Mouse (Mus musculus) MEL (cell line): ENCODE measurements around the gene Dpp4. TPM values are rescaled to one million over a fixed set of nuclear protein-coding genes. Genes with fewer than 3 reads are reported as not detected.

Source experiments
- DNase-seq: peaks from one replicate; pipeline ENCODE4 v3.0.0; 2011; ENCODE audit warnings: low read depth, low spot score
- H3K27ac ChIP-seq: 2 replicates; pipeline ENCODE4 v1.5.1; 2012; ENCODE audit warnings: low read depth, mild to moderate bottlenecking, control low read depth, low read length, moderate library complexity; ENCODE audit not compliant: control insufficient read depth
- H3K27me3 ChIP-seq, 2 experiments: fragments of 150-350 bp in 1 of 2; sonication (generic) in 1 of 2; 2 replicates each; pipeline ENCODE4 v1.6.1; 2012; ENCODE audit warnings: low read length in 2 of 2, mild to moderate bottlenecking in 2 of 2, improper control_type of control experiment in 1 of 2, moderate library complexity in 1 of 2; ENCODE audit not compliant: insufficient read depth in 2 of 2, control insufficient read depth in 1 of 2
- H3K36me3 ChIP-seq, 2 experiments: 2 replicates each; pipeline ENCODE4 v1.6.1; 2012 to 2014; ENCODE audit warnings: low read length in 2 of 2, improper control_type of control experiment in 1 of 2, inconsistent platforms in 1 of 2, mild to moderate bottlenecking in 1 of 2; ENCODE audit not compliant: insufficient read depth in 2 of 2, control insufficient read depth in 1 of 2
- H3K4me1 ChIP-seq, 2 experiments: fragments of 150-350 bp in 1 of 2; sonication (generic) in 1 of 2; 2 replicates each; pipeline ENCODE4 v1.6.1; 2012; ENCODE audit warnings: low read length in 2 of 2, improper control_type of control experiment in 1 of 2, mild to moderate bottlenecking in 1 of 2; ENCODE audit not compliant: insufficient read depth in 2 of 2, control insufficient read depth in 1 of 2
- H3K4me3 ChIP-seq, 2 experiments: fragments of 150-350 bp in 1 of 2; sonication (generic) in 1 of 2; 2 replicates each; pipeline ENCODE4 v1.5.1; 2012; ENCODE audit warnings: low read depth in 2 of 2, low read length in 2 of 2, mild to moderate bottlenecking in 2 of 2, moderate library complexity in 2 of 2, control low read depth in 1 of 2, improper control_type of control experiment in 1 of 2; ENCODE audit not compliant: control insufficient read depth in 1 of 2, insufficient read depth in 1 of 2
- H3K79me2 ChIP-seq: 2 replicates; pipeline ENCODE4 v1.6.1; 2012; ENCODE audit warnings: mild to moderate bottlenecking, low read length, moderate library complexity; ENCODE audit not compliant: control insufficient read depth, poor library complexity, insufficient read depth
- H3K9ac ChIP-seq: 2 replicates; pipeline ENCODE4 v1.6.1; 2012; ENCODE audit warnings: low read depth, mild to moderate bottlenecking, control low read depth, low read length, moderate library complexity; ENCODE audit not compliant: control insufficient read depth, poor library complexity, severe bottlenecking
- H3K9me3 ChIP-seq: fragments of 150-350 bp; sonication (generic); replicated peaks from 2 replicates; pipeline ENCODE4 v1.6.1; 2012; ENCODE audit warnings: mild to moderate bottlenecking, low read length, improper control_type of control experiment, moderate library complexity; ENCODE audit not compliant: insufficient read depth
- BHLHE40 ChIP-seq: IDR thresholded peaks from 2 replicates; pipeline ENCODE4 v1.6.1; 2012; ENCODE audit warnings: low read depth, mild to moderate bottlenecking, inconsistent platforms, low read length, improper control_type of control experiment, borderline replicate concordance
- CTCF ChIP-seq, 3 experiments: IDR thresholded peaks in 2 of 3; conservative IDR thresholded peaks in 1 of 3; 2 replicates each; pipeline ENCODE4 v1.5.1; 2011 to 2012; ENCODE audit warnings: low read length in 3 of 3, low read depth in 2 of 3, mild to moderate bottlenecking in 2 of 3, improper control_type of control experiment in 1 of 3, inconsistent platforms in 1 of 3, mixed read lengths in 1 of 3, moderate library complexity in 1 of 3; ENCODE audit not compliant: control insufficient read depth in 1 of 3, insufficient read depth in 1 of 3, poor library complexity in 1 of 3, severe bottlenecking in 1 of 3
- E2F4 ChIP-seq: IDR thresholded peaks from 2 replicates; pipeline ENCODE4 v1.6.1; 2011; ENCODE audit warnings: low read depth, low read length, improper control_type of control experiment, borderline replicate concordance
- ELF1 ChIP-seq: IDR thresholded peaks from 2 replicates; pipeline ENCODE4 v1.6.1; 2014; ENCODE audit warnings: low read depth, mild to moderate bottlenecking, inconsistent platforms, low read length, improper control_type of control experiment, moderate library complexity
- EP300 ChIP-seq, 2 experiments: IDR thresholded peaks; 2 replicates each; pipeline ENCODE4 v1.6.1; 2011; ENCODE audit warnings: improper control_type of control experiment in 2 of 2, low read length in 2 of 2, low read depth in 1 of 2, mild to moderate bottlenecking in 1 of 2
- GABPA ChIP-seq: IDR thresholded peaks from 2 replicates; pipeline ENCODE4 v1.6.1; 2012; ENCODE audit warnings: low read depth, mild to moderate bottlenecking, inconsistent platforms, low read length, improper control_type of control experiment, moderate library complexity
- GATA1 ChIP-seq: IDR thresholded peaks from 2 replicates; pipeline ENCODE4 v1.6.1; 2011; ENCODE audit warnings: low read depth, low read length, improper control_type of control experiment
- JUND ChIP-seq: IDR thresholded peaks from 2 replicates; pipeline ENCODE4 v1.6.1; 2011; ENCODE audit warnings: low read depth, mild to moderate bottlenecking, improper control_type of control experiment, low read length
- MAFK ChIP-seq: IDR thresholded peaks from 2 replicates; pipeline ENCODE4 v1.6.1; 2011; ENCODE audit warnings: low read depth, mild to moderate bottlenecking, low read length, improper control_type of control experiment, borderline replicate concordance
- MAZ ChIP-seq: IDR thresholded peaks from 2 replicates; pipeline ENCODE4 v1.6.1; 2012; ENCODE audit warnings: low read depth, mild to moderate bottlenecking, inconsistent platforms, low read length, improper control_type of control experiment
- MEF2A ChIP-seq: IDR thresholded peaks from 2 replicates; pipeline ENCODE4 v1.6.1; 2014; ENCODE audit warnings: low read depth, mild to moderate bottlenecking, inconsistent platforms, low read length, improper control_type of control experiment; ENCODE audit not compliant: poor library complexity, insufficient replicate concordance, severe bottlenecking; ENCODE audit errors: extremely low read depth
- MXI1 ChIP-seq: IDR thresholded peaks from 2 replicates; pipeline ENCODE4 v1.6.1; 2011; ENCODE audit warnings: mild to moderate bottlenecking, low read depth, low read length, improper control_type of control experiment
- MYB ChIP-seq: IDR thresholded peaks from 2 replicates; pipeline ENCODE4 v1.6.1; 2011; ENCODE audit warnings: mild to moderate bottlenecking, low read depth, low read length, improper control_type of control experiment
- NELFE ChIP-seq: IDR thresholded peaks from 2 replicates; pipeline ENCODE4 v1.6.1; 2011; ENCODE audit warnings: low read depth, low read length, improper control_type of control experiment
- POLR2A ChIP-seq, 2 experiments: IDR thresholded peaks; 2 replicates each; pipeline ENCODE4 v1.6.1; 2011 to 2012; ENCODE audit warnings: low read length in 2 of 2, mild to moderate bottlenecking in 2 of 2, control low read depth in 1 of 2, improper control_type of control experiment in 1 of 2, low read depth in 1 of 2, moderate library complexity in 1 of 2; ENCODE audit not compliant: control insufficient read depth in 1 of 2, insufficient read depth in 1 of 2, poor library complexity in 1 of 2
- RAD21 ChIP-seq: IDR thresholded peaks from 2 replicates; pipeline ENCODE4 v1.6.1; 2011; ENCODE audit warnings: mild to moderate bottlenecking, low read depth, low read length, improper control_type of control experiment
- TAL1 ChIP-seq: IDR thresholded peaks from 2 replicates; pipeline ENCODE4 v1.6.1; 2012; ENCODE audit warnings: mild to moderate bottlenecking, inconsistent platforms, low read length, moderate library complexity, mixed read lengths
- TBP ChIP-seq: IDR thresholded peaks from 2 replicates; pipeline ENCODE4 v1.8.0; 2011; ENCODE audit warnings: low read depth, low read length, improper control_type of control experiment
- TCF12 ChIP-seq: IDR thresholded peaks from 2 replicates; pipeline ENCODE4 v1.6.1; 2014; ENCODE audit warnings: low read depth, mild to moderate bottlenecking, inconsistent platforms, low read length, improper control_type of control experiment, moderate library complexity
- UBTF ChIP-seq: IDR thresholded peaks from 2 replicates; pipeline ENCODE4 v1.6.1; 2012; ENCODE audit warnings: low read depth, mild to moderate bottlenecking, inconsistent platforms, low read length, improper control_type of control experiment, moderate library complexity, borderline replicate concordance; ENCODE audit not compliant: insufficient read depth
- USF2 ChIP-seq, 2 experiments: IDR thresholded peaks; 2 replicates each; pipeline ENCODE4 v1.6.1; 2011 to 2012; ENCODE audit warnings: improper control_type of control experiment in 2 of 2, low read length in 2 of 2, borderline replicate concordance in 1 of 2, inconsistent platforms in 1 of 2, low read depth in 1 of 2, mild to moderate bottlenecking in 1 of 2; ENCODE audit not compliant: insufficient read depth in 1 of 2
- ZC3H11A ChIP-seq: IDR thresholded peaks from 2 replicates; pipeline ENCODE4 v1.6.1; 2012; ENCODE audit warnings: low read depth, mild to moderate bottlenecking, inconsistent platforms, low read length, improper control_type of control experiment
- ZKSCAN1 ChIP-seq: IDR thresholded peaks from 2 replicates; pipeline ENCODE4 v1.6.1; 2012; ENCODE audit warnings: low read depth, mild to moderate bottlenecking, inconsistent platforms, low read length, improper control_type of control experiment, moderate library complexity
- ZNF384 ChIP-seq: IDR thresholded peaks from 2 replicates; pipeline ENCODE4 v1.6.1; 2012; ENCODE audit warnings: low read depth, mild to moderate bottlenecking, inconsistent platforms, low read length, improper control_type of control experiment
- polyA plus RNA-seq, 2 experiments: library from polyadenylated mRNA; stranded (reverse) in 1 of 2; unstranded in 1 of 2; fragments of >175 nt in 1 of 2; fragments of >200 nt in 1 of 2; gene quantifications; 2 replicates each; pipeline versions ENCODE4 v1.2.1 to v1.2.4; 2012; ENCODE audit warnings: low replicate concordance in 2 of 2, low read depth in 1 of 2; ENCODE audit not compliant: insufficient read length in 2 of 2, insufficient read depth in 1 of 2, missing spikeins in 1 of 2
- total RNA-seq: library from RNA; depleted of rRNA; stranded (reverse); fragments of 300-350 nt; gene quantifications from 2 replicates; pipeline ENCODE4 v1.2.3, GENCODE M21; 2012

The Dpp4 gene
- total and polyA plus RNA-seq, 3 experiments, result 40.4 to 99.1 (median 64.1) TPM

- H3K36me3 ChIP-seq, result peaks cover 15 to 70% of the 10 kb centered on the region in 2 experiments
- no peak overlapping the region for H3K9ac ChIP-seq
- TF ChIP-seq MYB (no peak), ZKSCAN1 (no peak), CTCF (IDR thresholded peaks at IDR 0.05 in 2 of 3, conservative IDR thresholded peaks at IDR 0.05 in 1 of 3; ENCODE audit: control insufficient read depth in 1 of 3, insufficient read depth in 1 of 3, low read depth in 2 of 3, low read length in 3 of 3, poor library complexity in 1 of 3, severe bottlenecking in 1 of 3) (no peak), TBP (no peak), E2F4 (no peak), TCF12 (no peak), GATA1 (no peak), ELF1 (no peak), GABPA (no peak)
- H3K79me2 ChIP-seq, result peaks cover 22% of the 10 kb centered on the region
- H3K4me1 ChIP-seq, result peaks cover 24 to 34% of the 10 kb centered on the region in 2 experiments
- H3K4me3 ChIP-seq, result no peak overlapping the region
- no peaks in the 10 kb centered on the region for H3K9me3 ChIP-seq
- H3K27ac ChIP-seq, result peak overlapping the region; percentile 30
- no peak for DNase-seq
- no peaks in the 10 kb centered on the region for H3K27me3 ChIP-seq
Measured at GRCm38 (mm10) chr2:62401011-62401410, 11.0 kb downstream of the Dpp4 start.

GRCm38 (mm10) chr2:62399832-62400231, 12.2 kb downstream of the Dpp4 start:
- H3K27me3 ChIP-seq, result no peaks in the 10 kb centered on the region
- TF ChIP-seq RAD21 (no peak), MXI1 (no peak), NELFE (0 out of 2 replicates have a peak, but pooled peaks have one; percentile 3)
- TF ChIP-seq, all 39 proteins: peak for 1
- DNase-seq, result peak; percentile 60
- Histone ChIP-seq H3K9me3 (no peaks in the 10 kb centered on the region), H3K36me3 (peaks cover 10 to 81% of the 10 kb centered on the region in 2 experiments), H3K4me1 (peaks cover 28 to 39% of the 10 kb centered on the region in 2 experiments), H3K79me2 (peaks cover 21% of the 10 kb centered on the region), H3K4me3 (no peak overlapping the region), H3K27ac (peak overlapping the region; percentile 88), H3K9ac (peak overlapping the region; percentile 4)

GRCm38 (mm10) chr2:62399361-62399760, 12.7 kb downstream of the Dpp4 start:
- peak; percentile 87 for DNase-seq
- H3K4me1 ChIP-seq, result peaks cover 32 to 39% of the 10 kb centered on the region in 2 experiments
- H3K79me2 ChIP-seq, result peaks cover 26% of the 10 kb centered on the region
- H3K9me3 ChIP-seq, result no peaks in the 10 kb centered on the region
- peak overlapping the region; percentile 4 for H3K9ac ChIP-seq
- H3K36me3 ChIP-seq, result peaks cover 7 to 86% of the 10 kb centered on the region in 2 experiments
- no peak overlapping the region for H3K4me3 ChIP-seq
- H3K27me3 ChIP-seq, result no peaks in the 10 kb centered on the region
- H3K27ac ChIP-seq, result peak overlapping the region; percentile 88
- TF ChIP-seq USF2 (IDR thresholded peaks at IDR 0.05; ENCODE audit: borderline replicate concordance in 1 of 2, insufficient read depth in 1 of 2, low read depth in 1 of 2, low read length in 2 of 2) (no peak), ZNF384 (no peak), NELFE (peak; percentile 10; the same call in 1 of the 2 replicates), ZC3H11A (peak; percentile 16; the same call in 1 of the 2 replicates), UBTF (no peak), MXI1 (peak; percentile 84), EP300 (IDR thresholded peaks at IDR 0.05; ENCODE audit: low read depth in 1 of 2, low read length in 2 of 2) (peak; percentile 88 to 94), POLR2A (IDR thresholded peaks at IDR 0.05; ENCODE audit: control insufficient read depth in 1 of 2, insufficient read depth in 1 of 2, low read depth in 1 of 2, low read length in 2 of 2, poor library complexity in 1 of 2) (peak in 1 of 2 experiments; percentile 35; a peak in 1 of 4 replicates), ELF1 (no peak), MAFK (peak; percentile 72; the same call in 1 of the 2 replicates), BHLHE40 (peak; percentile 91), MYB (peak; percentile 70; the same call in 1 of the 2 replicates), E2F4 (peak; percentile 87), TCF12 (peak; percentile 81), TAL1 (no peak), MAZ (no peak; the same call in 1 of the 2 replicates), JUND (0 out of 2 replicates have a peak, but pooled peaks have one; percentile 61), MEF2A (0 out of 2 replicates have a peak, but pooled peaks have one; percentile 29), GATA1 (peak; percentile 93)
